Mouse (Mus musculus) thymus, postnatal 25 days (tissue): Measurements from ENCODE around the gene Odr4.

Experiments used
- DNase-seq: peaks from one replicate; pipeline ENCODE4 v3.0.0; 2022

Odr4 gene

DNA sequence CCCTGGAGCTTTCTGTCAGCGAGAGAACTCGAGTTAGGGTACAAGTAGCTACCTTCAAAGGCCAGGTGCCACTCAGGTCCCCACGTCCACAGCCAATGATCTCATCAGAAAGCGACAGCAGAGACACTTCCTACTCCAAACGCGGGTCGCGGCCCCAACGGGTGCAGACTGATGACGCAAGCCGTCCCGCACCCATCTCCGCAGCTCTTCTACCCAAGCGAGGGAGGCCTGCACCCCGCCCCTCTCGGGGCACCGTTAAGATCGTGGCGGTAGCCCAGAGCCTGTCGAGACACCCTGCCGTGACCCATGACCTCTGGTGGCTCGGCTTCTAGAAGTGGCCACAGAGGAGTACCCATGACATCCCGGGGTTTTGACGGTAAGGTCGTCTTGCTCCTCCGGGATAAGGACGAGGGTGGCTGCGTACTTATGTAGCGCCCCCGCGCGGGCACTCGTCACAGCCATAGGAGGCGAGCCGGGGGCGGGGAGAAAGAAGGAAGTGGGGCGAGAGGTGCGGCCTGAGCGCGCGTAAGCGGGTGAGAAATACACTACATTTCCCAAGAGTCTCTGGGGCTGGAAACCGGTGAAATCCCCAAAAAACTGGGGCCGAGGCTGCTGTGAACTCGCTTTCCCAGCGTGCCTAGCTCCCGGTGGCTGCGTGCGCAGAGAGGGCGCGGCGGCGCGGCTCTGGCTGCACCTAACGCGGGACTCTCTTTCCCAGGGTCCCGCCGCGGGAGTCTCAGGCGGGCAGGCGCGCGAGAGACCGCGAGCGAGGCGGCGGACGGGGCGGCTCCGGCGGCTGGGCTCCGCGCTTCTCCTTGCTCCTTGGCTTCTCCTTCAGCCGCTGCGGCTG lies at the start of gene Odr4, which contains the start of gene Tpr:
Gene Odr4, minus strand, starts transcription at position 443 of the 850 bp plus-strand sequence.
Gene Tpr, plus strand, starts transcription at position 201 of the 850 bp plus-strand sequence.
- peak; percentile 98 for DNase-seq

DNA sequence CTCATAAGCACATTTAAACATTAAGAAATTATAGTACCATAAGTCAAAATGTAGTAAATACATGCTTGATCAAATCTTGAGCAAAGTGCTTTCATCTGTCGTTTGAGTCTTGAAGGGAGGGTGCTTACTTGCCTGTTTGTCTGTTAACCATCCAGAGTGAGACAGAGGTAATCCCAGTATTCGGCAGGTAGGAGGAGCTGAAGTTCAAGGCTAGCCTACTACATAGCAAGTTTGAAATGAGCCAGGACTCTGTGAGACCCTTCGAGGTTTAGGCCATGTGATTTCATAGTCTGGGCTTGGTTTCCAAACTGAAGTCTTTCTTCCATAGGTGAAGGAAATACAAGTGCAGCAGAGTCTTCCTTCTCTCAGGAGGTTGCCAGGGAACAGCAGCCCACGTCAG lies 48.9 kb upstream of the Odr4 start:
- DNase-seq, result no peak

DNA sequence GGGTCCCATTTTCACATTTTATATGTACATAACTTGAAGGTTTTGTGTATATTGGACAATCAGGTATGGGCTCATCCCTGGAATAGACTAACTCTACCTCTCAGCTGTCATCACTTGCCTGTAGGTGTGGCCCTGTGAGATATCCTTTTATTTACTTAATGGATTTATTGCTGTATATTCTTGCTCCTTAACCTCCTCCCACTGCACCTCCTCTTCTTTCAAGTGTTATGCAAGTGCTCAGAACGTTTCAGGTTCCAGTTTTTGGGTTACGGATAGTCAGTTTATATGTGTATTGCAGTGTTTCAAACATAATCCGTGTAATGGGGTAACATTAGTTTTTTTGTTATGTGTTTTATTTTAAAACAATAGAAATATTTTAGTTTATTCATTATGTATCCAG lies 45.8 kb upstream of the Odr4 start:
- no peak for DNase-seq

GRCm38 (mm10) chr1:150426216-150426615 lies 33.3 kb upstream of the Odr4 start:
- DNase-seq, result no peak

DNA sequence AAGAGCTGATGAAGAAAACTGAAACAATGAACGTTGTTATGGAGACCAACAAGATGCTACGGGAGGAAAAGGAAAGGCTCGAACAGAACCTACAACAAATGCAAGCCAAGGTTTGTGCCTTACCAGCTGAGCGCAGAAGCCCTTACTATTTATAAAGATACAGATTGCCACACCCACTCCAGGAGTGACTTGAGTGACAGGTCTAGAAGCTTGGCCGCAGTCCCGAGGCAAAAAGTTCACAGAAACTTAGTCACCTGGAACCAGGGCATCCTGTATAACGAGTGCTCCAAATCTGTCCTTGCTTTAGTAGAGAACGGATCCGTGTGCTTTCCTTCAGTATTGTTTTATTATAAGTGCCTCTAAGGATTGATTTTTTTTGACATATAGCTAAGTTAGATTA lies 32.8 kb upstream of the Odr4 start:
- DNase-seq, result no peak

DNA sequence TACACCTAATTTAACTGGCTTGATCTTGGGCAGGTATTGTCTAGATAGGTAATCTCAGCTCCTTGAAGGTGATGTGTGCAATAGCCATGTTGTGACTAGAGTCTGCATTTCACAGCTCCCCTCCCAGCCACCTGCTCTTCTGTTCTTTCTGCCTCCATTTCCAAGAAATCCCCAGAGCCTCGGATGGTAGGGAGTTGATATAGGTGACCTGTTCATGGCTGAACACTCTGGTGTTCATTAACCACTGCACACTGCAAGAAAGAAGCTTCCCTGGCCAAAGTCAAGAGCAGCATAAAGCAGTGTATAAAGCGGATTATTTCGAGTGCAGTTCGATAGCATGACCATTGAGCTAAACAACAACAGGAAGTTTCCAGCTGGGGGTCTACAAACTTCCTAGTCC lies 25.5 kb upstream of the Odr4 start:
- DNase-seq, result no peak

- DNase-seq, result no peak
Measured at GRCm38 (mm10) chr1:150416006-150416405, 23.1 kb upstream of the Odr4 start.

DNA sequence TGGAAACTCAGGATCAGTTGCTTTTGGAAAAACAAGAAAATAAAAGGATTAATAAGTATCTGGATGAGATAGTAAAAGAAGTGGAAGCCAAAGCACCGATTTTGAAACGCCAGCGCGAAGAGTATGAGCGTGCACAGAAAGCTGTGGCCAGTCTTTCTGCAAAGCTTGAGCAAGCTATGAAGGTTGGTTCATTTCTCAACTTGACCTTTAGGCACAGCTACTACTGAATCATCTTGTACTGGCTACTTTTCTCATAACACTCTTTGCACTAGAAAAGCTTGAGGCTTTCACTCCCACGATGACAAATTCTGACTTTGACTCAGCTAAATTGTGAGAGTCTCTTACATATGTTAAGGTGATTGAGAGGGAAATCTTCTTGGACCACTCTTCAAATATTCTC lies 17.1 kb upstream of the Odr4 start:
- DNase-seq, result no peak

DNA sequence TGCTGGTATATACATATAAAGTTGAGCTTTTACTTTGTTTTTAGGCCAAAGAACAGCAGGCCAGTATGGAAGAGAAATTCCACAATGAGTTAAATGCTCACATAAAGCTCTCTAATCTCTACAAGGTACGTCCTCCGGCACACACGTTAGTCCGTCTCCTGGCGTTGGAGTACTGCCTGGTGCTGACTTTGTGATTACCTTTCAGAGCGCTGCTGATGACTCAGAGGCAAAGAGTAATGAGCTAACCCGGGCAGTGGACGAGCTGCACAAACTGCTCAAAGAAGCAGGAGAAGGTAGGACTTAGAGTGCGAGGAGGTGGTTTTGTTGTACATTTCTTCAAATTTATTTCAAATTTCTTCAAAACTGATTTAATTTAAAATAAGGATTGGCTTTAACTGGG lies 14.4 kb upstream of the Odr4 start:
- DNase-seq, result no peak

DNA sequence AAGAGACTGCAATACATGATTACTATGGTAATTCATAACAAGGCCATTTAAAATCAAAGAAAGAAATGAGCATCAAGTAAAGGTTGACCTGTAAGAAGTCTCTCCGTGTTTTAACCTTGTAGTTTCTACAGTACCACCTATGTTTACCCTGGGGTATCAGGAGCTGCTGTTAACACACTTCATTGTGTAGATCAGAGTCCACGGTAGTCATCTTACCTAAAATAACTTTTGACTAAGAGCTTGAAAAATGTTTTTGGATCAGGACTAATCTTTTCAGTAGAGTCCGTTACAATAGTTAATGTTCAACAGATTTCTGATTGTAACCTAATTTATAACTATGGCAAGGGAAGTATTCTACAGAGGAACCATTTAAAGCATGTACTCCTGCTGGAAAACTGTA lies 11.7 kb upstream of the Odr4 start:
- DNase-seq, result no peak

DNA sequence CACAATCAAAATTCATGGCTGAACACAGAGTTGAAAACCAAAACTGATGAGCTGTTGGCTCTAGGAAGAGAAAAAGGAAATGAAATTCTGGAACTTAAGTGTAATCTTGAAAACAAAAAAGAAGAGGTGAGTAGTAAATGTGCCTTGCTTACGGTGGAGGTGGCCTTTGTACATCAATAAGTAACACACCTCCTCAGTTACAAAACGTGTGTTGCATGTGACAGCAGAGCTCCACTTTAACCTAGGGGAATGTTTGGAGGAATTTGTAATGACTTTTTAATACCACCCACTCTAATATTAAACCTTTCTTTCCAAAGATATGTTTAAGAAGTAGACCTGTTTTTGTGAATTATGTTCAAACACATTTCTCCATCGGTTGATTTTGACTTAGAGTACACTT lies 11.0 kb upstream of the Odr4 start:
- no peak for DNase-seq

DNA sequence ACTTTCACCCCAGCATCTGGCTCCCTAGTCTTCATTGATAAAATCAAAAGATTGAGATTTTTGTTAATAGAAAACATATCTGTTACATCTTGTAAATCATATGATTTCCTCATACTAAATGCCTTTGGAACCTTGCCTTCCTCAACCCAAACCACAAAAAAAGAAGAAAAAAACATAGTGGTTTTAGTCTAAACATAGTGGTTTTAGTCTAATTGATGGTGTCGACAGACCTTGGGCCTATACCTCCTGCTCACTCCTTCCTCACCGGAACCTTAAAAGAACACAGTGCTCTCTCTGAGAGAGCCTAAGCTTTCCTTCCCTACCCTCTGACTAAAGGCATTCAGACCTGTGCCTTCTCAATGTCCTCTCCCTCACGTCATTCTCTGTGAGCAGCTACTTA lies 3.1 kb upstream of the Odr4 start:
- DNase-seq, result no peak

DNA sequence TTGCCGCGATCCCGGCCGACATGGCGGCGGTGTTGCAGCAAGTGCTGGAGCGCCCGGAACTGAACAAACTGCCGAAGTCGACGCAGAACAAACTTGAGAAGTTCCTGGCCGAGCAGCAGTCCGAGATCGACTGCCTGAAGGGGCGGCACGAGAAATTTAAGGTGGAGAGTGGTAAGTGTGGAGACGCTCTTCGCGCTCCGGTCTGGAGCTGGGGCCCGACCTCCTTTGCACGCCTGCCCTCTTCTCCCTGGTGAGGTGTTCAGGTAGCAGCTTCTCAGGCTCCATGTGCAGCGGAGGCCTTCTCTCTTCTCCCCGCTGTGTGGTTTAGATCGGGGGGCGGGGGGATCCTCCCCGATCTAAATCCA lies 590 bp upstream of the Odr4 start:
- DNase-seq, result no peak

DNA sequence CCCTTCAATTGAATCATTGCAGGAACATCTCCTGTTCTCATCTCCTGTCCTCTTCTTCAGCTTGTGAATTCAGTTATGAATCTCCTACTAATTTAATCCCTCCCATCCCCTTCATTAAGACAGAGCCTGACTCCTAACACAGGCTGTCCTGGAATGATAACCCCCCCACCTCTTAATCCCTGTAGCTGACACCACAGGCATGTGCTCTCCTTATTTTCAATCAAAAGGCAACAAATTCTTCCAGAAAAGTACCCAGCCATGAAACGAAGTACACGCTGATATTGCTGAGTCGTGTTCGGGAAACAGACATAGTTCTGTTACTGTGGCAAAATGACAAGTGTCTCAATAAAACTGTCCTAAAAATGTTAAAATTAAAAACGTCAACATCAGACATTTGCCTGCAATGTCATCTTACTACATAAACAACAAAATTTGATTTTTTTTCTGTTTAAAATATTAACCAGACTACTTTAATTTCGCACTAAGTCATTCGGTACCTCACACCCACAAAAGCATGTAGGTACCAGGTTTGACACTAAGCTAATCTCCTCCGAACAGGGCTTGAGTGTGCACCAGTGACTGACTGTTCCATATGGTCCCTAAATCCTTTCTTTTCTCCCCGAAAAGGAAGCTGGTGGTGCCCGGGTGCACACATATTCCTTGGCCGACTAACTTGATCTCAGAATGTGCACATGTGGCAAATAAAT lies 796 bp downstream of the Odr4 start:
- no peak for DNase-seq

- DNase-seq, result no peak
Measured at GRCm38 (mm10) chr1:150389390-150390129, 3.3 kb downstream of the Odr4 start.

- no peak for DNase-seq
Measured at GRCm38 (mm10) chr1:150387572-150387971, 5.3 kb downstream of the Odr4 start.

- no peak for DNase-seq
Measured at GRCm38 (mm10) chr1:150384138-150384537, 8.7 kb downstream of the Odr4 start.

DNA sequence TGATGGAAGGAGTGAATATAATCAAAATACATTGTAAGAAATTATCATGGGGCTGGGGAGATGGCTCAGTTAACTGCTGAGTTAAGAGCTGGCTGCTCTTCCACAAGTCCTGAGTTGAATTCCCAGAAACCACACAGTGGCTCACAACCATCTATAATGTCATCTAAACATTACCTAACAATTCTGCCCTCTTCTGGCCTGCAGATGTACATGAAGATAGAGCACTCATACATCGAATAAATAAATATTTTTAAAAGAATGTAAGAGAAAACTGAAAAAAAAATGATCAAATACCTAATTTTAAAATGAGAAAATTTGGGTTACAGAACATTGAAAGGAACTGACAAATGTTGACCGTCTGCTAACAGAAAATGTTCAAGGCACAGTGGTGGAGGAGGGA lies 18.6 kb downstream of the Odr4 start:
- DNase-seq, result no peak

DNA sequence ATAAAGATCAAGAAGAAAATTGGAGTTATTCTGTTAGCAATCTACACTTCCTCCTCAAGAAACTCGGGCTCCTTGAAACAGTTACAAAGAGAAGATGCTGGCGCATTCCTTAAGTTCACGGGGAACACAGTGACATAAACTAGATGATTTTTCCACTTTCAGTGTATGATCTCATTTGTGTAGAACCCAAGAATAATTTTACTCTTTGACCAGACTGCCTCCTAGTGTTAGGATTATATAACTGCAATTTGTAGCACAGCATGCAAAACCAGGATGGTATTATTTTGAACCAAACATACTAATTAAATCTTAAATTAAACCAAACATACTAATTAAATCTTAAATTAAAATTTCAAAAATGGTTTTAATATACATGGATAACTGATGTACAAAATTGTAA lies 20.0 kb downstream of the Odr4 start:
- DNase-seq, result no peak

- DNase-seq, result no peak
Measured at GRCm38 (mm10) chr1:150360864-150361263, 32.0 kb downstream of the Odr4 start.

GRCm38 (mm10) chr1:150335111-150335510 lies 57.8 kb downstream of the Odr4 start:
- no peak for DNase-seq

GRCm38 (mm10) chr1:150319205-150319604 lies 73.7 kb downstream of the Odr4 start, which contains the start of gene Pdc:
Gene Pdc, plus strand, starts transcription at chr1:150319417.
- no peak for DNase-seq
